Mouse (Mus musculus): ENCODE data around the gene Tdpoz5. TPM values are rescaled to one million over a fixed set of nuclear protein-coding genes. Genes with fewer than 3 reads are reported as not detected.
"Not testable (repeated sequence)": the region's sequence is repeated elsewhere in the genome, so short reads cannot be mapped to it uniquely, and the experiment has no call there.

The Tdpoz5 gene
- total RNA-seq (2021), result not detected
- long read RNA-seq, experiment 1, result 0 reads
- long read RNA-seq, experiment 2, result 0 reads

DNA sequence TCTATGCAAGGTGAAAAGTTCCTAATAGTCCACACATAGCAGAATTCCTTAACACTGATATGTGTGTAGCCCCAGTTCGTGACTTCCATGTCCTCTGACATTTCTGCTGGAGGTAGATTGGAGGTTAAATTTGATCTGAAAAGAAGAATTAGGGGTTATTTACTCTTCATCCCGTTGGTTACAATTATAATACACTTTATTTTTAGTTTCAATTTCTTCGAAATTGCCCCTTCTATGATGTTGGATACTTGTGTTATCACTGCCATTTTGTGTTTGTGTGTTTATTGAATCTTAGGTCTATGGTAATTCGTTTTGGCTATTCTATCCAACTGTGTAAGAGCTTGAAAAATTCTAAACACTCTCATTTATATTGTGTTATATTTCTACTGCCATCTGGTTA is at the start of gene Tdpoz5:
Gene Tdpoz5, minus strand, starts transcription at position 101 of the 400 bp plus-strand sequence.
- not testable (repeated sequence) for DNase-seq (ENCODE audit: low spot score in 2 of 2)

DNA sequence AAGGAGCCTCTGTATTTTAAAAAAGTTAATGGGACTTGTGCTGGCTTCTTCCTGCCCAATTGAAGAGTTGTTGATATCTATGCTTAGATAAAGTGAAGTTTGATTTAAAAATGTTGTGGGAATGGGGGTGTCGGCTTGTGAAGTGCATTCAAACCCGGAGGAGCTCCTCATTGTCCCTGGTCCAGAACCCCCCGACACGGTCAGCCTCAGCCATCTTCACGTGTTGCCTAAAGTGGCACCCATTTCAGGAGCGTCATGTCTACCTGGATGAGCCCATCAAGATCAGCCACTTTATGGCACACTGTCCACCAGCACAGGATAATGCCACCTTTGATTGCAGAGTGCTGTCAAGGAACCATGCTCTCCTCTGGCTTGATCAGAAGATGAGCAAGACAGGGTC is 7.8 kb upstream of the Tdpoz5 start:
- not testable (repeated sequence) for DNase-seq (ENCODE audit: low spot score in 2 of 2)

DNA sequence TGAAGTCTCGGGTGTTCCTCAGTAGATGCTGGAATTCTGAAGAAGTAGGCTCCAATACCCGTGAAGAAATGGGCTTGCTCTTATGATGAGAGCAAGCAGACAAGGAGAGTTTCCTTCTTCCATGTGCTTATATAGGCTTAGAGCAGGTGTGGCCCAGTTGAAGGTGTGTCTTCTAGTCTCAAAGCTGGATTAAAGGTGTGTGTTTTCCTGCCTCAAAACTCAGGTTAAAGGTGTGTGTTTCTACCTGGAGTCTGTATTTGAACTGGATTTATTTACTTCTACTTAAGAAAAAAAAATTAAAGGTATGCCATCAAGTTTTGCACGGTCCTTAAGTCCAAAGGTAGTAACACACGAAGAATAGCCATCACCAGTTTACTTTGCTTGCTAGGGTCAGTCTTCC is 17.7 kb downstream of the Tdpoz5 start, which contains the start of gene Gm9117:
Gene Gm9117, minus strand, starts transcription at position 101 of the 400 bp plus-strand sequence.
- DNase-seq (ENCODE audit: low spot score in 2 of 2), result not testable (repeated sequence)

DNA sequence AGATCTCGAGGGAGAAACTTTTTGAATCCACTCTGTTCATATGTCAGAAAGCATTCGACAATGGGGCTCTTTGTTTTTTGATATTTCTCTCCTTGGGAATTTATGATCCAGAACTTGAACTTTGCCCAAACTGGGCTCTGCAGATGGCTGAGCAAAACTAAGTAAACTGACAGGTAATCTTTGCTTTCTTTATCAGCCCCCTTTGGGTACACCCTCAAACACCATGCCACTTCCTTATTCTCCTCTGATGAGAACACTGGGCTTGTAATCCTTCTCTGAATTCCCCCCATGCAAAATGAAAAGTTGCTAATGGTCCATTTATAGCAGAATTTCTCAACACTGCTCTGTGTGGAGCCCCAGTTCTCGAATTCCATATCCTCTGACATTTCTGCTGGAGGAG is 22.7 kb downstream of the Tdpoz5 start:
- not testable (repeated sequence) for DNase-seq (ENCODE audit: low spot score in 2 of 2)

Other genes starting within 250 kb of the Tdpoz5 start
- gene Gm5773, start 188.3 kb downstream of the Tdpoz5 start, total RNA-seq (2021), result not detected
- not detected for gene Tdpoz4, start 164.9 kb downstream of the Tdpoz5 start, total RNA-seq (2021)
- not detected for gene Tdpoz3, start 135.3 kb downstream of the Tdpoz5 start, total RNA-seq (2021)
- gene Gm9117, start 17.8 kb downstream of the Tdpoz5 start, total RNA-seq (2021), result not detected
- not detected for gene Gm9125, start 93.6 kb upstream of the Tdpoz5 start, total RNA-seq (2021)
- gene Gm10697, start 111.3 kb upstream of the Tdpoz5 start, total RNA-seq (2021), result not detected
- not detected for gene Gm10696, start 216.9 kb upstream of the Tdpoz5 start, total RNA-seq (2021)
- not detected for gene Gm5286, start 235.4 kb upstream of the Tdpoz5 start, total RNA-seq (2021)